Mouse (Mus musculus) T-cell, adult 66 days (primary cell): Measurements from ENCODE around the gene Pygl. TPM values are rescaled to one million over a fixed set of nuclear protein-coding genes. Genes with fewer than 3 reads are reported as not detected.

Experiments
- total RNA-seq, 2 experiments: library from RNA; stranded (reverse); gene quantifications; 3 replicates in 1 of 2; 4 replicates in 1 of 2; pipeline ENCODE4 v1.2.4; 2023

Gene Pygl
- total RNA-seq: 1 to 10 TPM in 1 of 2 experiments, under 1 TPM in 1; 0.83 to 1.7 TPM

GRCm38 (mm10) chr12:70231294-70231693, at the start of gene Pygl:
Gene Pygl (minus strand): TSS chr12:70231488.

DNA sequence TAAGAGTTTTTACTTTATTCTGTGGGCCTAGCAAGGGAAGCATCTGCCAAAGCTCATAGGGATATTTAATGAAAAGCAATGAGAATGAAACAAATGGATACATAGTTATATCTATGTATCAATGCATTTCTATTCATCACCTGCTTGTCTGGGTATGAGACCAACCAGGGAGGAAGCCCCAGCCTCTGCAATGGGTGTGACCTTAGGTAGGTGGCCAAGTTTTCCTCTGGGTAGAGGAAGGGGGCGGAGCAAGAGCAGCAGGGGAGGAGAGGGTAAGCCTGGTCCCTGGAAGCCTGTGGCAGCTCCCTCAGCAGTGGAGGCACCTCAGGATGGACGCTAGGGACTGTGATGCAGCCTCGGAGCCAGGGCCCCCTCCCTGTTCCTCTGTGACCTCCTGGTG, 77.4 kb downstream of the Pygl start, which contains the start of gene Abhd12b:
Abhd12b (plus strand) TSS at position 301 of the 400 bp plus-strand sequence.

Other genes with a start within 250 kb of the Pygl start
- 10 to 100 TPM; 24.9 to 28.7 TPM for gene Sav1, start 244.5 kb downstream of the Pygl start, total RNA-seq
- 100 to 1,000 TPM; 104 to 118 TPM for gene Nin, start 117.8 kb downstream of the Pygl start, total RNA-seq
- not detected for gene Abhd12b, start 77.3 kb downstream of the Pygl start, total RNA-seq
- not detected for gene Trim9, start 116.1 kb upstream of the Pygl start, total RNA-seq
- gene Tmx1, start 221.6 kb upstream of the Pygl start, total RNA-seq: 10 to 100 TPM; 34.2 to 36.3 TPM